Mouse (Mus musculus) G1E (cell line): Measurements from ENCODE around the gene Dynlt1b.
"Not testable (repeated sequence)": the region's sequence is repeated elsewhere in the genome, so short reads cannot be mapped to it uniquely, and the experiment has no call there.

Source experiments
- CTCF ChIP-seq: IDR thresholded peaks from 2 replicates; pipeline ENCODE4 v1.5.1; 2012; ENCODE audit warnings: low read depth, low read length, inconsistent platforms, mixed read lengths
- GATA1 ChIP-seq: IDR thresholded peaks from 2 replicates; pipeline ENCODE4 v1.6.1; 2012; ENCODE audit warnings: borderline replicate concordance, low read length, inconsistent platforms, mixed read lengths
- GATA2 ChIP-seq: IDR thresholded peaks from 2 replicates; pipeline ENCODE4 v1.6.1; 2012; ENCODE audit warnings: low read depth, low read length, inconsistent platforms, borderline replicate concordance
- POLR2AphosphoS5 ChIP-seq: IDR thresholded peaks from 2 replicates; pipeline ENCODE4 v1.6.1; 2012; ENCODE audit warnings: low read depth, low read length, inconsistent platforms; ENCODE audit not compliant: insufficient replicate concordance
- TAL1 ChIP-seq: conservative IDR thresholded peaks from 2 replicates; pipeline ENCODE4 v1.6.1; 2012; ENCODE audit warnings: low read depth, low read length, inconsistent platforms, mixed read lengths

- TF ChIP-seq CTCF, TAL1, GATA2, GATA1, POLR2AphosphoS5: not testable (repeated sequence)
Observed at GRCm38 (mm10) chr17:6454703-6455102, 24.8 kb downstream of the Dynlt1b start.
